Mouse (Mus musculus): ENCODE measurements around the gene Sympk.

DNA sequence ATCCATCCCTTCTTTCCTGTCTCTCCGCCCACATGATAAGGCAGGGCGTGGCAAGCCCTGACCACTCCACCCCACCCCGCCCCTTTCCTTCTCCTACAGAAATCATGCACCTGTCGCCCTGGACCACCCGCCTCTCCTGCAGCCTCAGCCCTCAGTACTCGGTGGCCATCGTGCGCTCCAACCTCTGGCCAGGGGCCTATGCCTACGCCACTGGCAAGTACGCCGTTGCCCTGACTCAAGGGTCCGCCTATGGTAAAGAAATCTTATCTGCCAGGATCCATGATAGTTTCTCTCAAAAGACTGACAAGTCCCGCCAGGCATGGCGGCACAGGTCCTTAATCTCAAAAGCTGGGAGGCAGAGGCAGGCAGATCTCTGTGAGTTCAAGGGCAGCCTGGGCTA is 43.8 kb downstream of the Sympk start:
- TF ChIP-seq CTCF (IDR thresholded peaks at IDR 0.05; ENCODE audit: control insufficient read depth, insufficient read depth, low read length) (no peak), POLR2A (IDR thresholded peaks at IDR 0.05; ENCODE audit: borderline replicate concordance, control insufficient read depth, low read depth, low read length) (no peak)

Data from bone marrow, adult 2 months (tissue).